Mouse (Mus musculus) granulocyte monocyte progenitor cell, adult 5-6 weeks (primary cell): ENCODE data around the gene Ccdc32. TPM values are rescaled to one million over a fixed set of nuclear protein-coding genes. Genes with fewer than 3 reads are reported as not detected.

Experiments used
- ATAC-seq: replicated peaks from 2 replicates; pipeline ENCODE4 v1.8.0; 2016; ENCODE audit warnings: mild to moderate bottlenecking, moderate TSS enrichment, inconsistent platforms; ENCODE audit not compliant: poor library complexity, severe bottlenecking
- total RNA-seq, 2 experiments: library from RNA; stranded (forward) in 1 of 2; stranded (reverse) in 1 of 2; fragments of 200-712, 200-1000 nt in 1 of 2; fragments of >200 nt in 1 of 2; fragmentation: Nextera tagmentation in 1 of 2; gene quantifications; 2 replicates each; pipeline ENCODE4 v1.2.3; 2014 to 2017

Gene Ccdc32
- total RNA-seq (2014; fragmentation: Nextera tagmentation): 11.5 and 18.3 TPM in 2 replicates
- total RNA-seq (2017): 14.4 and 15.7 TPM in 2 replicates

GRCm38 (mm10) chr2:119028941-119029551 is at the start of gene Ccdc32:
Gene Ccdc32 (minus strand): TSS chr2:119029393.
- peak; percentile 100 for ATAC-seq

GRCm38 (mm10) chr2:119072397-119072796 is 43.2 kb upstream of the Ccdc32 start:
- no peak for ATAC-seq

- ATAC-seq: no peak
Measured at GRCm38 (mm10) chr2:119060139-119060538, 30.9 kb upstream of the Ccdc32 start.

- no peak for ATAC-seq
Measured at GRCm38 (mm10) chr2:119050132-119050650, 21.0 kb upstream of the Ccdc32 start.

GRCm38 (mm10) chr2:119047849-119048248 is 18.7 kb upstream of the Ccdc32 start:
- ATAC-seq: no peak

GRCm38 (mm10) chr2:119046649-119047611 is 17.7 kb upstream of the Ccdc32 start, which contains the start of gene Knl1:
Gene Knl1 (plus strand): TSS chr2:119047119.
- peak; percentile 84 for ATAC-seq

- ATAC-seq: no peak
Measured at GRCm38 (mm10) chr2:119045163-119045562, 16.0 kb upstream of the Ccdc32 start.

- no peak for ATAC-seq
Measured at GRCm38 (mm10) chr2:119040882-119041281, 11.7 kb upstream of the Ccdc32 start.

GRCm38 (mm10) chr2:119035397-119035745 is 6.2 kb upstream of the Ccdc32 start:
- no peak for ATAC-seq

- peak; percentile 99 for ATAC-seq
Measured at GRCm38 (mm10) chr2:119034656-119035396, 5.6 kb upstream of the Ccdc32 start, which contains the start of gene Rpusd2. Gene Rpusd2 (plus strand): TSS chr2:119034790.

GRCm38 (mm10) chr2:119032191-119032590 is 3.0 kb upstream of the Ccdc32 start:
- no peak for ATAC-seq

- no peak for ATAC-seq
Measured at GRCm38 (mm10) chr2:119026951-119027350, 2.2 kb downstream of the Ccdc32 start.

GRCm38 (mm10) chr2:119025239-119025616 is 4.0 kb downstream of the Ccdc32 start:
- ATAC-seq: no peak

- no peak for ATAC-seq
Measured at GRCm38 (mm10) chr2:119024536-119025238, 4.5 kb downstream of the Ccdc32 start.

- no peak for ATAC-seq
Measured at GRCm38 (mm10) chr2:119023154-119023660, 6.0 kb downstream of the Ccdc32 start.

GRCm38 (mm10) chr2:119019538-119019937 is 9.7 kb downstream of the Ccdc32 start:
- no peak for ATAC-seq

GRCm38 (mm10) chr2:119019131-119019530 is 10.1 kb downstream of the Ccdc32 start:
- no peak for ATAC-seq

- no peak for ATAC-seq
Measured at GRCm38 (mm10) chr2:119018391-119019122, 10.6 kb downstream of the Ccdc32 start.

- ATAC-seq: no peak
Measured at GRCm38 (mm10) chr2:119017647-119018046, 11.5 kb downstream of the Ccdc32 start.
